Mouse (Mus musculus) intestine, embryonic 14.5 days (tissue): ENCODE data around the gene Ptprs. TPM values are rescaled to one million over a fixed set of nuclear protein-coding genes. Genes with fewer than 3 reads are reported as not detected.

Source experiments
- ATAC-seq: fragments of 200-750 bp; cut with Nextera tagmentation; replicated peaks from 2 replicates; pipeline ENCODE4 v1.8.0; 2017; ENCODE audit warnings: low read depth, moderate number of reproducible peaks, moderate TSS enrichment, moderate library complexity; ENCODE audit not compliant: low FRiP score, low TSS enrichment
- DNase-seq: peaks from one replicate; pipeline ENCODE4 v3.0.0-alpha.2; 2018; ENCODE audit warnings: low spot score
- H3K27ac ChIP-seq: fragments of 300-500 bp; sonication (generic); 2 replicates; pipeline ENCODE4 v1.5.1; 2014; ENCODE audit warnings: low read depth, mild to moderate bottlenecking, control low read depth
- H3K27me3 ChIP-seq: fragments of 300-500 bp; sonication (generic); replicated peaks from 2 replicates; pipeline ENCODE4 v1.6.1; 2014; ENCODE audit warnings: low read length, control low read depth; ENCODE audit not compliant: control insufficient read depth, insufficient read depth
- H3K36me3 ChIP-seq: fragments of 300-500 bp; sonication (generic); 2 replicates; pipeline ENCODE4 v1.6.1; 2014; ENCODE audit warnings: low read length, control low read depth; ENCODE audit not compliant: control insufficient read depth, insufficient read depth
- H3K4me1 ChIP-seq: fragments of 300-500 bp; sonication (generic); replicated peaks from 2 replicates; pipeline ENCODE4 v1.6.1; 2014; ENCODE audit warnings: low read length, control low read depth, mixed read lengths; ENCODE audit not compliant: control insufficient read depth, insufficient read depth
- H3K4me2 ChIP-seq: fragments of 300-500 bp; sonication (generic); 2 replicates; pipeline ENCODE4 v1.6.1; 2014; ENCODE audit warnings: low read length
- H3K4me3 ChIP-seq: fragments of 300-500 bp; sonication (generic); 2 replicates; pipeline ENCODE4 v1.5.1; 2014; ENCODE audit warnings: low read depth, low read length, control low read depth, mixed read lengths
- H3K9ac ChIP-seq: fragments of 300-500 bp; sonication (generic); 2 replicates; pipeline ENCODE4 v1.6.1; 2014; ENCODE audit warnings: mild to moderate bottlenecking, low read length
- H3K9me3 ChIP-seq: fragments of 300-500 bp; sonication (generic); 2 replicates; pipeline ENCODE4 v1.6.1; 2016; ENCODE audit warnings: low read length, control low read depth; ENCODE audit not compliant: control insufficient read depth
- WGBS: fragments of 180-500 bp; shearing (Covaris S2); extraction: QIAGEN DNeasy Blood & Tissue Kit; methylation state at CpG from one replicate; pipeline ENCODE4 v1.1.7; 2014; 5-methylcytosine and 5-hydroxymethylcytosine counted together
- polyA plus RNA-seq: library from polyadenylated mRNA; unstranded; fragments of >200 nt; fragmentation: Nextera tagmentation; extraction: Ambion mirVana; gene quantifications from 2 replicates; pipeline ENCODE4 v1.2.1, GENCODE M21; 2014

Gene Ptprs
- polyA plus RNA-seq, 1 experiment from 2014 or later, result 99.6 TPM

DNA sequence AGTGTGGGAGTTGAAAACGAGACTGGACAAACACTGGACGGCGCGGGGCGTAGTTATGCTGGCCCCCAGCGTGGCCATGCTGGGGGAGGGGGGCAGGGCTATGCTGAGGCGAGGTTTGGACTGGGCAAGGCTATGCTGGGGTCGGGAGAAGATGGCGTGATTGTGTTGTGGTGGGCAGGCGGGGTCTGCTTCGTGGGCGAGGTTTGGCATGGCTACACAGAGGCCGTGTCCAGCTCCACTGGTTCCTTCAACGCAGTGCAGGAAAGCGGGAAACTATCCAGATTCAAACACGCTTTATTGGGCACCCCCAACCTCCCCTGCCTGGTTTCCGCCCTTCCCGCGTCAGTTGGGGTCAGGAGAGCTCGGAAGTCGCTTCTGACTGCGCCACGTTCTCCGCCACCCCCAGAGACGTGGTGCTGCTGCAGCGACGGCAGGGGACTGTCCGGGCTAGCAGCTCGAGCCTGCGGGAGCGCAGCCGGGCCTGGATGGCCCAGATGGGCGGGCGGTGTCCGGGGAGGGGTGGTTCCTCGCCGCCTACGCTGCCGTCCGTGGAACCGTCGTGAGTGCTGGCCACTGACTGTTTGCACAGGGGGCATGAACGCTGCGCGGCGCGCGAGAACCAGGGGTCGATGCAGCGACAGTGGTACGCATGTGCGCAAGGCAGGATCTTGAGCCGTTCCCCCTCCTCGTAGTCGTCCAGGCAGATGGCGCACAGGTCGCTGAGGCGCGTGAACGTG lies 34.9 kb upstream of the Ptprs start:
- Histone ChIP-seq H3K9me3 (no peaks in the 10 kb centered on the region), H3K4me3 (peak overlapping the region; percentile 24), H3K9ac (0 out of 2 replicates have a peak overlapping the region, but pooled peaks have one; percentile 20), H3K4me2 (peak overlapping the region; percentile 40), H3K27ac (no peak overlapping the region), H3K4me1 (peaks cover 10% of the 10 kb centered on the region; the same call in 1 of the 2 replicates), H3K36me3 (no peaks in the 10 kb centered on the region), H3K27me3 (peaks cover 65% of the 10 kb centered on the region)
- WGBS, result 8% methylated on average over 58 of the region's 60 CpGs
- ATAC-seq (no peak), DNase-seq (peak; percentile 60)

DNA sequence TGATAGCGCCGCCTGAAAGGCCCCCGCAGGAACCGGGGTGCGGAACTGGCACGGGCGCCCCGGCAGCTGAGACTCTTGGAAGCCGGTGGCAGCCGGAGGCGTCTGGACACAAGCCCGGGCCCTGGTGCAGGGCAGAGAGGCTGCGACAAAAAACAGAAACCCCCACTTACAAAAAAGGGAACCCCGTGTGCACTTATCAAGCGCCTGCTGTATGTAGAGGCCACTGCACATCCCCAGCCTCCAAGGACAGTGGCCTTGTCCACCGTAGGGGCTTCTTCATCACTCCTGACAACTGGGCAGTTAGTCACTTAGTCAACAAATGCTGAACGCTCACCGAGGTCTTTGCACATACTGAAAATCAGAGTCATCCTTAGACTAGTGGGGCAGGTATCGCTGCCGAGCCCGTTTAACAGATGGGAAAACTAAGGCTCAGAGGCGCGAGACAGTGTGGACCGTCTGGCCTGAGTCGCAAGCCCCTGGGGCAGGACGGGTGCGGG lies 34.2 kb upstream of the Ptprs start:
- H3K9ac ChIP-seq, result no peak overlapping the region
- H3K36me3 ChIP-seq, result no peaks in the 10 kb centered on the region
- no peak overlapping the region for H3K27ac ChIP-seq
- H3K4me3 ChIP-seq, result no peak overlapping the region
- H3K4me2 ChIP-seq, result peak overlapping the region; percentile 40; the same call in 1 of the 2 replicates
- peaks cover 5% of the 10 kb centered on the region; the same call in 1 of the 2 replicates for H3K4me1 ChIP-seq
- DNase-seq, result peak; percentile 51
- H3K27me3 ChIP-seq, result peaks cover 65% of the 10 kb centered on the region
- WGBS, result 31% methylated on average over 27 of the region's 27 CpGs
- no peaks in the 10 kb centered on the region for H3K9me3 ChIP-seq
- ATAC-seq, result no peak

DNA sequence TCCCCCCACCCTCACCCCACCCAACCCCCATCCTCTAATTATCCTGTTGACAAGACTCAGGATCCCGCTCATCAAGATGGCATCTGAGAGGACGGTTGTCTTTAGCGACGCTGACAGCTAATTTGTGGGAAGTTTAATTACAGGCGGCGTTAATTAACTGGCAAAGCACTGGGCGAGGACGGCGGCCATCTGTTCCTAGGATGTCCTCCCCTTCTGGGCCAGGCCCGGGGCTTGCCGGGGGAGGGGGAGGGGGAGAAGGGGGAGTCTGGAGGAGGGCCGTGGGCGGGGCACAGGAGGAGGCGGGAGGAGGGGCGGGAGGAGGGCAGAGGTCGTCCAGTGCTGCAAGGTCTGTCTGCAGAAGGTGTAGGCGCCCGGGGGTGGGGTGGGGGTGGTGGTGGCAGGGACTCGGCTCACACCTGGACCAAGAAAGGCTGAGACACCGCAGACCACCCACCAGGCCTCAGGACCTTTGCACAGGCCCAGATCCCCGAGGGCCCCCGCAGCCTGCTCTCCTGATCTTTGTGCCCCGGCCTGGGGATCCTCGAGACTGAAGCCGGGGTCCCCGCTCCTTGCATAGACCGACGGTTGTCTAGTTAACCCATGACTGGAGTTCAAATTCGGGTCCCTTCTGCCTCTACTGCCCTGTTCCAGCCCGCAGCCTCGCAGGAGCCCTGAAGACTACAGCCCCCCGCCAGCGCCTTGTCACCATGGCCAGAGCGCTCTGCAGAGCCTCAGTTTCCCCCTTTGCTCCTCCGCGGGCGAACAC lies 33.6 kb upstream of the Ptprs start:
- no peaks in the 10 kb centered on the region for H3K9me3 ChIP-seq

DNA sequence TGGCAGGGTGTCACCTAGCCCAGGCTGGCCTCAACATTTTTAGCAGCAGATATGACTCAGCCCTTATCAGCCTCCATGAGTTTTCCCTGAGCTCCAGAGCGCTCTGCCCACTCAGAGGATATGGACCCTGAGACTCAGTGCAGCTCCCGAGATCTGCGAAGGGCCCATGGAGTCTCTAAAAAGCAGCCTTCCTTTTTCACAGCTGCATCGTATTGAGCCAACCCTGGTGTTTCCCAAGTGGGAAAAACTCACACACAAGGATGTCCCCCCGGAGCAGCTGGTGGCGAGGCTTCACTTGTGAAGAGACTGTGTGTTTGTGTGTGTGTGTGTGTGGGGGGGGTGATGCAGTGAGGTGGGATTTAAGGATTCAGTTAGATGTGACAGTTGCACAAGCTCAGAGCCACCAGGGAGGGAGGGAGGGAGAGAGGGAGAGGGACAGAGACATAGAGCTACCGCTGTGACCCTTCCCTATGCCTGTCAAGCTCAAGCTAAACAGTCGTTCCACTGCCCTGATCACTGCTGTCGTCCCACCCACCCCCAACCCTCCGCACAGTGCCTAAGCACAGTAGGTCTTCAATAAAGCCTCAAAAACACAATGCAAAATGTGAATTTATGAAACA lies 32.8 kb upstream of the Ptprs start:
- Histone ChIP-seq H3K9me3 (no peaks in the 10 kb centered on the region), H3K9ac (no peak overlapping the region), H3K36me3 (no peaks in the 10 kb centered on the region), H3K4me2 (no peak overlapping the region), H3K27me3 (peaks cover 56% of the 10 kb centered on the region), H3K27ac (no peak overlapping the region), H3K4me1 (0 out of 2 replicates have a peak, but pooled peaks cover 4% of the 10 kb centered on the region), H3K4me3 (no peak overlapping the region)
- ATAC-seq (no peak), DNase-seq (peak; percentile 47)
- 44% methylated on average over 10 of the region's 10 CpGs for WGBS

More for the DNA sequence above, 33.6 kb upstream of the Ptprs start:
- WGBS, result 7% methylated on average over 37 of the region's 37 CpGs
- DNase-seq (peak; percentile 63), ATAC-seq (no peak)
- no peak overlapping the region for H3K27ac ChIP-seq
- no peak overlapping the region for H3K9ac ChIP-seq
- H3K36me3 ChIP-seq, result no peaks in the 10 kb centered on the region
- H3K27me3 ChIP-seq, result peaks cover 61% of the 10 kb centered on the region
- no peak overlapping the region for H3K4me2 ChIP-seq
- H3K4me1 ChIP-seq, result 0 out of 2 replicates have a peak, but pooled peaks cover 4% of the 10 kb centered on the region
- H3K4me3 ChIP-seq, result no peak overlapping the region

DNA sequence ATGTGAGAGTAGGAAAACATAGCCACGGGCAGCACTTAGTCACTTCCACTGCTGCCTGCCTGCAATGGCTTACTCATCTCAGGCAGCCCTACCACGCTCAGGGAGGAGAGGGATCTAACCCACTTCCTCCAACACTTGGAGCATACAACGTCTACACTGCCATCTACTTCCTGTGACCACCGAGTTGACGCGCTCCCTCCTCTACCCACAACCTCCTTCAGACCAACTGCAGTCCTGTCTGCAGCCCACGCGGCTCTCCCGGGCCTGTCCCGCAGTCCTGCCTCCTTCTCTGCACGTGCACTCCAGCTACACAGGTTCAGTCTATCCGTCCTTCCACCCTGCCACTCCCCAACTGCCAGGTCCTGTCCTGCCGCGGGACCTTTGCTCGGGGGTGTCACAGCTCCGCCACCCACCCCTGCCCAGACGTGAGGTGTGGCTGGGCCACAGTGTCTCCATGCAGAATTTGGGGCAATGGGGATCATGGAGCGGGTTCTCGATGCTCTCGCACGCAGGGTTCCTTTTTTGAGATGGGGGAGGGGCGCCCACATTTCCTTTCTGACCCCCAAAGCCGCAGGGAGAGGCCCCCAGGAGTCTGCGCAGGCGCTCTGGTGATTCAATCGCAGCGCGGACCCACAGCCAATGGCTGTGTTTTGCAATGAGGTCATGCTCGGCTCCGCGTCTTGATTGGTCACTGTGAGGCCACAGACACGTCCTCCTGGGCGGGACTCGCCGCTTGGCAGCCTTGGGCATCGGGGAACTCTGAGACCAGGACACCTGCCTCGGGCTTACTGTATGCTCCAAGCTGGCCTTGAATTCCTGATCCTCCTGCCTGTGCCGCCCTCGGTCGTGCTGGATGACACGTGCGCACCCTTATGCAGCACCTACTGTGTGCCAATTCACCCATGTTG lies 31.1 kb upstream of the Ptprs start:
- Histone ChIP-seq H3K4me2 (peak overlapping the region; percentile 89), H3K9ac (peak overlapping the region; percentile 65), H3K36me3 (no peaks in the 10 kb centered on the region), H3K27ac (peak overlapping the region; percentile 89), H3K27me3 (peaks cover 42% of the 10 kb centered on the region), H3K4me3 (peak overlapping the region; percentile 62), H3K9me3 (no peaks in the 10 kb centered on the region), H3K4me1 (0 out of 2 replicates have a peak, but pooled peaks cover 4% of the 10 kb centered on the region)
- ATAC-seq (peak; percentile 94), DNase-seq (peak; percentile 93)
- WGBS, result under 1% methylated on average over 42 of the region's 42 CpGs

DNA sequence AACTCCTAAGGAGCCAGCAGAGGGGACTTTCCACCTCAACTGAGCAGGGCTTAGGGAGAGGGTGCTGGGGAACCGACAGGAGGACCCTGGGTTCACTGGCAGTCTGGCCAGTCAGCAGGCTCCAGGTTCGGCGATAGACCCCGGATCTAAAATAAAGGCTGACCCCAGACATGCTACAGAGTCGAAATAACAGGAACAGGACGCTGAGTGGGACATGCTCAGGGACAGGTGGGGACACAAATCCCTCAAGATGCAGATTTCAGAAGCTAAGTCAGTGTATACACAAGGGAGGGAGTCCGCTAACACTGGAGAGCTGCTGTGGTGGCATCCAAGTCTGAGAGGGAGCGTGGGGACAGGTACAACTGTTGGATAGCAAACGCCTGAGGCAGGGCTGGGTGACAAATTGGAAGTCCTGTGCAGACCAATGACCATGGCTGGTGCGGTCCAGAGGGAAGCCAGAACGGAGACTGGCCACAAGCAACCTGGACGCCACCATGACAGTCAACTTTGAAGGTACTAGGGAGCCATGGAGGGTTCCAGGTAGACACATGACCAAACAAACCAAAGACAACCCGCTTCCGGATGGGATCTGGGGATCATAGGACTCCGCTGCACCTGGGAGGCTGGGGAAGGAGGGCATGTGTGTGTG lies 30.3 kb upstream of the Ptprs start:
- Histone ChIP-seq H3K4me2 (peak overlapping the region; percentile 89), H3K4me3 (peak overlapping the region; percentile 62), H3K9me3 (no peaks in the 10 kb centered on the region), H3K4me1 (0 out of 2 replicates have a peak, but pooled peaks cover 4% of the 10 kb centered on the region), H3K27me3 (peaks cover 34% of the 10 kb centered on the region), H3K9ac (peak overlapping the region; percentile 65), H3K27ac (peak overlapping the region; percentile 89; the same call in 1 of the 2 replicates), H3K36me3 (no peaks in the 10 kb centered on the region)
- ATAC-seq, result no peak
- DNase-seq, result peak; percentile 55
- 58% methylated on average over 15 of the region's 15 CpGs for WGBS

DNA sequence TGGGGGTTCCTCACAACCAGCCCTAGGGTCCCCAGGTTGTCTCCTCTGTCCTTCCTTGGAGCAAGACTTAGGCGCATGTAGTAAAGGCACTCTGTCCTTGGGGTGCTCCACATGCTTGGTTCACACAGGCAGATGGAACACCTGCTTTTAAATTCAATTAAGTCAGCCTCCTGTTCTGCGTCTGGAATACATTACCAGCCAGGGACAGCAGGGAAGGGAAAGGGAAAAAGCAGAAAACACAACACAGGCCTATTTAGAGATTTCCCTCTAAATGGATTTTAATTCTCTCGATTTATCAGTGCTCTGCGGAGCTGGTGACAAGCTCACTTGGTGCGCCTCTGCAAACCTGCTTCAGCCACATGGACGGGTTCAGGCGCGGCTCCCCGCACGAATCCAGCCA lies 29.1 kb upstream of the Ptprs start:
- Histone ChIP-seq H3K27me3 (peaks cover 22% of the 10 kb centered on the region), H3K9me3 (no peaks in the 10 kb centered on the region), H3K9ac (no peak overlapping the region), H3K4me1 (0 out of 2 replicates have a peak, but pooled peaks cover 4% of the 10 kb centered on the region), H3K27ac (no peak overlapping the region), H3K4me2 (no peak overlapping the region), H3K36me3 (no peaks in the 10 kb centered on the region), H3K4me3 (no peak overlapping the region)
- no peak for ATAC-seq
- 77% methylated on average over 10 of the region's 10 CpGs for WGBS
- no peak for DNase-seq
